Mouse (Mus musculus) adipocyte (in vitro differentiated cells): Measurements from ENCODE around the gene Phf21b.

ENCODE experiments used
- DNase-seq: peaks from one replicate; pipeline ENCODE4 v3.0.0-alpha.2; 2016; ENCODE audit warnings: low spot score

Gene Phf21b

DNA sequence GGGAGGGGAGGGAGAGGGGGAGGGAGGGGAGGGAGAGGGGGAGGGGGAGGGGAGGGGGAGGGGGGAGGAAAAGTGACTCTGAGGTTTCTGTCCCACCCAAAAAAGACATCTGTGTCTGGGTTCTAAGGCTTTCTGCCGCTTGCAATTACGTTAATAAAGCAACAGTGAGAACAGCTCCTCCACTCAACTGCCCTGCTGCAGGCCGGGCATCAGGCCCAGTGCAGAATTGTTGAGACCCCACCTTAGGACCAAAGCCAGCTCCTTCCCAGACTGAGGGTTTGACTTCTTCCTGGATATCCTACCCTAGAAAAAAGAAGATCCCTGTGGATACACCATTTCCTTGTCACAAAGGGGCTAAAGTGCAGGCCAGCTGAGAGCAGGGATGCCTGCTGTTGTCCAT is 9.6 kb downstream of the Phf21b start:
- no peak for DNase-seq

DNA sequence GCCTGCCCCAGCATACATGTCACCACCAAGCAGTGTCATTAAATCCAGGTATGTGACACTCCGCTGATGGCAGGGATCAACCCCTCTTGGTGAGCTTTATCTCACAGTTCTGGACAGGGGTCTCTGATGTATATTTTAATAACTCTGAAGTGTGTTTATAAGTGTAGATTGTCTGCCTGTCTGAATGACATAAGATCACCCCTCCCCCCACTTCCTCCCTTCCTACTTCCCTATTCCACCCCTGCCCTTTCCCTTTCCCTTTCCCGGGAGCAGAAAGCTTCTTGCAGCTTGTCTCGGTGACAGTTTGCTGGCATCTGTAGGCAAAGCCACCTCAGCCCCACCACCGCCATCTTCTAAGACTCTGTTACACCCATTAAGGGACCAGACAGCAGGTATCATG is 11.0 kb downstream of the Phf21b start:
- DNase-seq = no peak

DNA sequence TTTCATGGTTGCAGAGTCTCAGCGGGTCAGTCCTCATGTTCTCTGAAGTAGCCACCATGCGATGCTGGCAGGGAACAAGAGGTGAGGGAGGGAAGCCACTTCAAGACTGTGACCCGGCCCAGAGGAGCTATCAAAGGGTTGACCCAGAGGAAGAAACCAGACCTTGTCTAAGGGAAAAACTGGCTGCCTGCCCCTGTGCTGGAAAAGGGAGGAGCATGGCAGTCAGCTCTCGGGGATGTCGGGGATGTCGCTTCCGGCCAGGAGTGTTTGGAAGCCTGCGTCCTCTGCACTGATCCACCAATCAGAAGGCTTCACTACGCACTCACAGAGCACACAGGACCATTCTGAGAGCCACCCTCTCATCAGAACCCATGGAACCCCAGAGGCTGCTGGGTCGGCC is 12.8 kb downstream of the Phf21b start:
- no peak for DNase-seq

DNA sequence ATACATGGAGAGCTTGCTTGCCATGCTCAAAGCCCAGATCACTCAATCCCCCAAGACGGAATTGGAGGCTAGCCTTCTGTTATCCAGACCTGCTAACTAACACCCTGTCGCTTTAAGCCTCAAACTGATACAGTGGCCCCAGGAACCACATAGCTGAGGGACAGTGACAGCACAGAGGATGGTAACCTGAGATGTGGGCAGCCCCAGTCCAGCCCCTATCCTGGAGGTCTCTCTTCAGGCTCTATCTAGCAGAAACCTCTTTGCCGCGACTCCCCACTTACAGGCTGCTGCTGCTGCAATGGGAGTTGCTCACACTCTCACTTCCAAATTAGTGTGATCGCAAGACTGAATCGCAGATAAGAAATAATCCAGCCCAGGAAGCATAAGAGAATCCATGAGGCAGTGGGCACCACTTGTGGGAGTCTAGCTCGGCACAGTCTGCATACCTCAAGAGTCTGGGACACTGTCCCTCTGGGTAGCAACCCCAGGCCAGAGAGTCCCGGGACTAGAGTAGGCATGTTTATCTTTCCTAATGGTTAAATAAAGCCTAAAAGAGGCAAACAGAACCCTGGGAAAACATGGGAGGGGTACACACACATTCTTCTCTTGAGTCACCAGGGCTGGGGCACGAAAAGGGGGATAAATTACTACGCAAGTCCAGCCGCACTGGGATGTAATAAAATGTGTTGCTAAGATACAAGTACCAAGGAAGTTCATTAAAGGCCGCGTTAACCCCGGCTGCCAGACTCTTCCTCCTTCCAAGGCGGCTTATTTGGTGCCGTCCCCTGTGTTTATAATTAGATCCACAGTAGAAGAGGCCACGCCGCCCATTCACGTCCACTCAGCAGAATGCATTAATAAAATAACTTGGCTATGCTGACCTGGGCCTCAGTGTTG is 13.7 kb downstream of the Phf21b start:
- DNase-seq = no peak

DNA sequence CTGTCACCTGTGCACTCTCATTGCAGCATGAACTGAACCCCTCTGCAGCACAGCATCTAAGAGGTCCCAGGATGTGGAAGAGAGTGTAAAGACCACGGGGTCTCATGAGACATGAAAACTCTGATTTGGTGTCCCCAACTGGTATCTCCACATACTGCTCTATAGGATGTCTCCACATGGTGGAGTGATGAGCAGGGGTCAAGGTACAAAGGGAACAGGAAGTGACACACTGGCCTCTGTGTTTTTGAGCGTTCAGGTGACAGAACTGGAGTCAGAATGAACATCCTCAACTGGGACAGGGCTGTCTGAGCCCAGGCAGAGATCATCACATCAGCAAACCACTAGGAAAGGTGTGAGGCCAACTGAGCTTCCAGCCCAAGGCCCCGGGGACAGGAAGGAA is 15.3 kb downstream of the Phf21b start:
- DNase-seq = no peak

DNA sequence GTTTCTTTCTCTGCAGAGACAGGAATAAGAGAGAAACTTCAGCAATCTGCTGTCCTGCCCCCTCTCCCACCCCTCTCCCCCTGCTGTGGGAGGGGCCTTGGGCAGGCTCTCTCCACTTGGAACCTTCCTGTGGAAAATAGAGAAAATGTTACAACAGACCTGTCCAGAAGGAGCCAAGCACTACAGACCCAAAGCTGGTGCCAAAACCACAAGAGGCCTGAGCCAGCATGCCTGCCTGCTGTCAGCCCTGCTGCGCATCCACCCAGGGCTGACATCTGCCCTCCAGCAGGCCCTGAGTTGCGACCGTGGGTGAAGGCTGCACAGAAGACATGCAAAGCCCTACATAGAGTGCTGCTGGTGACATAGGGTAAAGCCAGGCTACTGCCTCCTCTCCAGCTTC is 16.3 kb downstream of the Phf21b start:
- peak; percentile 80 for DNase-seq

DNA sequence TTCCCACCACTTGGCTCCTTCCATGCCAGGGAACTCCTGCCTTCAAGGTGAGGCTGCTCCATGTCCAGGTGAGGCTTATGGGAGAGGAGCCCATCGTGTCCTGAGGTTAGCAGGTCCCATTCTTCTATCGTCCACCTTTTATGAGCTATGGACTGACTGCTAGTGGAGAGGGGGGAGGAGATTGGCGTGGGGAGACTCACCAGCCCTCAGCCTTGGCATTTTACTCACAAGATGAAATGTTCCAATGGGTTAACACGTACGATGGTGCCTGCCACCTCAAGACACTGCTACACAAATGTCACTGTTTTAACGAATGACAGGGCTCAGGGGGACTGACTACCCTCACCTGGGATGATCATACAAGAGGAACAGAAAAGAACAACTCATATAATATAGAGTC is 18.0 kb downstream of the Phf21b start:
- no peak for DNase-seq

DNA sequence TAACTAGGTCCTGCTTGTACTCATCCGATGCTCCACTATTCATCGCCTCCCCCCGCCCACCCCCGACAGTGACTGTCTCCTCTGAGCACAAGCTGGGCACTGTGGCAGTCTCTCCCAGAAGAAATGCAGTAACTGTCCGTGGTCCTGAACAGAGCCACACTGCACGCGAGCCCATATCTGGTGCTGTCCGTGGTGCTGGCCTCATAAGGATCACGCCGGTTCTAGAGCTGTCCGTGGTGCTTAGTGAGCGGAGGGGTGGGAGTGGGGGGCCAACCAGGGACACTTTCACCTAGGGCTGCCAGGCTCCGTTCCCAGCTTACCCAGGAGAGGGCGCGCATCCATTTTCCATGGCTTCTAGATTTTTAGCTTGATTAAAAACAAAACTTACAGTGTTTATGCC is 26.4 kb downstream of the Phf21b start:
- DNase-seq = peak; percentile 91

DNA sequence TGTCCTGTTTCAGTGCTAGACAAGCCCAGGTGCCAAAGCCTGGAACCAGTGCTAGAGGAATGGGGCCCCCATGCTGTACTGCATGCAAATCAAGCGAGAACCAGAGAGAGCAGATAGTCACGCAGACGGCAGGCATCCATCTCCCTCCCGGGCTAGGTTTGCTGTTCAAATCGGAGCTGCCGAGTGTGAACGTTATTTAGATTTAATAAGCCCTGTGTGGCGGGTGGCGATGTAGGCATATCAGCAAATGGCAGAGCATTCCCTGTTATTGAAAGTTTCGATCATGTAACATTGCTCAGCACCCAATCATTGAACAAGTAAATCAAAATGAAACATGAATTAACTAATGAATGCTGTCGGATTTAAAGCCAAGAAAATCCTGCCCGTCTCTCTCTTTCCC is 27.2 kb downstream of the Phf21b start:
- no peak for DNase-seq

DNA sequence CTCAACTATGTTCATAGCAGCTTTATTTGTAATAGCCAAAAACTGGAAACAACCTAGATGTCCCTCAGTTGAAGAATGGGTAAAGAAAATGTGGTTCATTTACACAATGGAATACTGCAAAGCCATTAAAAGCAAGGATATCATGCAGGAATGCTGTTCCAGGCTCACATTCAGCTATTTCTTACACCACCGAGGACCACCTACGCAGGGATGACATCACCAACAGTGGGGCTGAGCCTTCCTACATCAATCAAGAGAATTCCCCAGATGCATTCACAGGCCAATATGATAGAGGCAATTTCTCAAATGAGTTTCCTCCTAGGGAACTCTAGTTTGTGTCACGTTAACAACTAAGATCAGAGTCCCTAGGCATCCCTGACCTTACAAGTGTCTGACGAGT is 32.8 kb downstream of the Phf21b start:
- no peak for DNase-seq

DNA sequence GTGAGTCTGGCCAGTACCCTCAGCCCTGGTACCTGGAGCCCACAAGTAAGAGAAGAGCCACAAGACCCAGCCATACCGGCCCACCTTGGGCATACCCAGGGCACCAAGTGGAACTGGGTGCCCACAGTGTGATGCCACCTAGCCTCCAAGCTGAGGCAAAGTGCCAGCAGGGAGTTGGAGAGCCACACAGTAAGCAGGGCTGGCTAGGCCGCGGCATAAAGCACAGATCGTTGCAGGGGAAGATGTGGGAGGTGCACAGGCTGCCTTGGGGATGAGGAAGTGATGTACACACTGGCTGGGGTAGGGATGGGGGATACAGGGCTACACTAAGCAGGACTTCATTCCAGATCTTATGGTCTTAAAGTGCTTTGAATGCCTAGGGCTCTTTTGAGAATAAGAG is 35.0 kb downstream of the Phf21b start:
- DNase-seq = no peak

DNA sequence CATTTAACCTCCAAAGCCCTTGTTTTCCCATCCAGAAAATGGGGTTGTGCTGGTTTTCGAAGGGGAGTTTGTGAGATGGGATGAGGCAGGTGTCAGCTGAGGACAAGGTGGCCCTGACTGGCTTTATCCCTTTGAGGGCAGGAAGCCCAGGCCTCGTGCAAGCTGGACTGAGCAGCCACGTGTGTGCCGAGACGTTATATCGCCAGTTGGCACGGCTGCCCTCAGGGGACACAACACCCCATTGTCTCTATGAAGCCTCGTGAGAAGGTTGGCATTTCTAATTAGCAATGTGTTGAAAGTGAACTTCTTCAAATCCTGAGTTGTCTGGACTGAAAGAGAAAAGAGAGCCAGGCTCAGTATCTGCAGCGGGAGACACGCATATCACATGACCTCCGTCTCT is 37.6 kb downstream of the Phf21b start:
- no peak for DNase-seq

DNA sequence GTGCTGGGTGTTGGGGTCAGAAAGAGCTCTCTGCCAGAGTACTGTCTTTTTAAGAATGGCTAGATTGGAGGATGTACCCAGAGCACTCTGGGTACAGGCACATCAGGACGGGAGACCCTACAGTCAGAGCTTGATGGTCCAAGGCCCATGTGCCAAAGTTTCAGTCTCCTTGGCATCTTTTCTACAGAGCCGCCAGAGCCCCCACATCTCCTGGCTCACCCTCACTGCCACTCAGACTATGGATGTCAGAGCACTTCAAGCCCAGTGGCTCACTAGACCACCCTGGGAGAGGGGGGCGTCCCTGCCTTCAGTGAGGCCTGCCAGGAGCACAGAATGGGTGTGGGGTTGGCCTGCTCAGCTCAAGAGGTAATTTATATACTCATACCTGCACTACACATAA is 38.3 kb downstream of the Phf21b start:
- DNase-seq = no peak

DNA sequence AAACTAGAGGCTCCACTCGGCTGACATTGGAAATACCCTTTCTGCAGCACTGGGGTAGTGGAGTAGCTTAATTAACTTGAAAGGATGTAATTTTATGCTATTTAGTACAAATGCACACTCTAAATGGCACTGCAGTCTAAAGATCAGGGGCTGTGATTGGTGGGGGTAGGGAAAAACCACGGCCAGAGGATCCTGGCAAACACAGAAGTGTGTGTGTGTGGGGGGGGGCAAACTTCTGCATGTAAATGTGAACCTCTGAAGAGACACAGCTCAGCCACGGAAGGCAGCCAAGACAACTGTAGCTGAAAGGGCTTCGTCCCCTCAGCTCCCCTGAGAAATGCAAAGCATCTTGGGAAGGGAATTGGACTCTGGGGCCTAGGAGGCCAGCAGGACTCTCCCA is 40.7 kb downstream of the Phf21b start:
- DNase-seq = no peak

DNA sequence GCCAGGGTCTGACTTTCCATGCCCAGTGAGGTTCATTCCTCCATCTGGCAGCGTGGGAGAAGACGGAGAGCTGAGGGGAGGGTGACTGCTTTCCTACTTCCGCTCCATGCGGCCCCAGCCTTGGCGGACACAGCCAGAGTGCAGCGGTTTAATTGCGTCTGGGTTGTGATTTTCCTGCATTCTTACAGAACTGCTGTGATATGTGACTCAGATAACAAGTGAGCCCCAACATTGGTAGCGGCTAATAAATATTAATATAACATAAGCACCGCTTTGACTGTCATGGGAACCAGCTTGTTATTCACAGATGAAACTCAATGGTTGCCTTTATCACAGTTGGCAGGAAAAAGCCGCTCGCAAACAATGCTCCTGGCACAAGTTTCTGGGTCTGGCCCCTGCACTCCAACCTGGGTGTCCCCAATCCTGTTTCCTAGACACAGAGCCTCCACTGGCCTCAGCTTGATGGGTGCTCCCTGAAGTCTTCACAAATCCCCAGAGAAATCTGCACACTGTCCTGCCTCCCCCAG is 43.0 kb downstream of the Phf21b start:
- no peak for DNase-seq

DNA sequence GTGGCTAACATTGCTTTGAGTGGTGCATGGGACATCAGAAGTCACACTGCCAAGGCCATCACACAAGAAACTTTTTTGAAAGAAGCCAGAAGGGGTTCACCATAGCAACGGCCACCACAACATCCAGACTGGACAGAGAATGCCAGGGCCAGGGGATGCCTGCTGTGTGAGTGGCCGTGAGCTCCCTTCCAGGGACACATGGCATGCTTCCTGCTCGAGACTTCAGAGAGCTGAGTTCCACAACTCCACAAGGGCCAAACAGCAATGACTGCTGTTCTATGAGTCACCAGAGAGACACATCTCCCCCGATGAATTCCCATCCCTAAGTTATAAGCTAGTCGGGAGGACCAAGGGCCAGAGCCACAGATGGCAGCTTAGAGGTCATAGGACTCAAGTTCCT is 44.7 kb downstream of the Phf21b start:
- DNase-seq = no peak

DNA sequence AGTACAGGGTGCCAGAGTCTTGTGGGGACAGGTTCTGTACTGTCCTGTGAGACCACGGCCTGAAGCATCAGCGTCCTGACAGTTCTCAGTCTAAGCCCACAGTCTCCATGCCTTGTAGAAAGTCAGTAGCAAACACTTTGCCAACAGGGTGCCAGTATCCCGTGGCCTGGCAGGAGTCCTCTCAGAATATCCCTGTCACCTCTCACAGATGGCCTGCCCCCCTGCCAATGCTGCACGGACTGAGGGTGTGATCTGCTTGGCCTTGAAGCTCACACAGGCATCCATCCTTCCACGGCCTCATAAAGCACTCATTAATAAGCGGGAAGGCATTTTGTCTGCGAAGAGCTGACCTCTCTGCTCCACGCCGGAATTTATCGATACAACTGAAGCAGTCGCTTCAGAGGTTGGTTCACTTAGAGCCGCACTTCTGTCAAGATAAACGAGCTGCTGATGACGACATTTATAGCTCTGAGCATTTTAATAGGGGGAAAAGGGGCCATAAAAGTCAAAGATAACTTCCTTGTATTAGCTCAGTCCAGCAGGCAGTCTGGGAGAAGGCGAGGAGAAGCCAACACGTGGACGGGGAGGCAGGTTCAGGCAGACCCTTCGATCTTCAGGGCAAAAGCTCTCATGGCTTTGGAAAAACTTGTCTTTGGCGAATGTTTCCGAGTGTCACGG is 46.4 kb downstream of the Phf21b start:
- DNase-seq = no peak

DNA sequence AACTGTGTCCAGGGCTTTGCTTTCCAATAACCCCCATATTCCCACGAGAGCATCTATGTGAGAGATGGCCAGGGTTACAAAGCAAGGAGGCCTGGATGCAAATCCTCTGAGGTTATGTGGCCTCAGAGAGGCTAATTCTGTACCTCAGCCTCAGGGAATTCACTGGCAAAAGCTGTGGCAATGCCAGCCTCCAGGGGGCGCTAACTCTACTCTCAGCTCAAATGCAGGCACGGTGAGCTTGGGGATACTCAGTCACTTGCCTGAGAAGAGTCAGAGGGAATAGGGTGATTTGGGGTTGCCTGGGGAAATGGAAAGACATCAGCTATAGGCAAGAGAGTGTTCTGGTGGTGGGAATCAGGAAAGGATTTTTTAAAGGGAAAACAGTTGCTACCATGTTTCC is 52.2 kb downstream of the Phf21b start:
- DNase-seq = peak; percentile 52

DNA sequence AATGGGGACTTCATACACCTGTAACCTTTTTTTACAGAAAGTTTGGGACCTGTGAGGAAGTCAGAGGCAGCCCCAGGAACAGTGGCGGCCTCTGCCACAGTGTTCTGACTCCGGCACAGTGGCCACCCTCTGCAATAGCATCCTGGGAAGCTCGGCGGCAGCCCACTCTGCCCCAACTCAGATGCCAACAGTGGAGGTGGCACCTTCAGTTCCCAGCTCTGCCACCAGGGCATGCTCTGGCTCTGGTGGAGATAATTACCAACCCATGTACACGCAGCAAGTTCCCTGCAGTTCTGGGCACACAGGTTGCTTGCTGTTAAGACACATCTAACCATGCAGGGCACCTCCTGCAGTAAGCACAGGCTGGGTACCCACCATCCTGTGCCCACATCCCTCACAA is 55.7 kb downstream of the Phf21b start:
- peak; percentile 11 for DNase-seq

DNA sequence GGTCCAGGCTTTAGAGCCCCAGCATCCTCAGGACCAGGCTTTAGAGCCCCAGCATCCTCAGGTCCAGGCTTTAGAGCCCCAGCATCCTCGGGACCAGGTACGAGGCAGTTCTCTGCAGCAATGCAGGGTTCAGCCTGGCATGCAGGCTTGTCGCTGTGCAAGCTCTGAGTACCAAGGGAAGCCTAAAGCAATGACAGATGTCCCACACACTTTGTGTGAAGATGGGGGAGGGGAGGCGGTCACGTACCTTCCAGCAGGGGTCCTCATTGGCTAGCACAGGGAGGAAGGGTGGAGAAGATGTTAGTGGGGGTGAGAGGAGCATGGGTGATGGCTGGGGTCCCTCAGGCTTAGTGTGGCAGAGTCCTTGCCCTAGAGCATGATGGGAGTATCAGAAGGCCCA is 62.2 kb downstream of the Phf21b start:
- no peak for DNase-seq

DNA sequence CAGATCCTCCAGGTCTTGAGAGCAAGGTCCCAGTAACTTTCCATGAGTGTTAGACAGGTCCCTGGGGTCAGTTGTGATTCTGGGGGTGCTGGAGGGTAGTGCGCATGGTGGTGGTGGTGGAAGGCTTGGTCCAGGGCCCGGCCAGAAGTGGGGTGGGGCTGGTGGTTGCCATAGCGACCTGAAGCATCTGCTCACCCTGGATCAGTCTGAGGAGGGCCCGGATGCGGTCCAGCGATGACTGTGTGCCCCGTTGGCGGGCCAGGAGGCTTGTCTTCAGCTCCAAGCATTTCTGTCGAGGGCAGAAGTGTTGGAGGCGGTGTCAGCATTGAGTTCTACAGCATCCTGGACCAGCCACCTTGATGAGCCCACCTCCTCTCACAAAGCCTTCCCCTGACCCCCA is 68.7 kb downstream of the Phf21b start:
- no peak for DNase-seq

DNA sequence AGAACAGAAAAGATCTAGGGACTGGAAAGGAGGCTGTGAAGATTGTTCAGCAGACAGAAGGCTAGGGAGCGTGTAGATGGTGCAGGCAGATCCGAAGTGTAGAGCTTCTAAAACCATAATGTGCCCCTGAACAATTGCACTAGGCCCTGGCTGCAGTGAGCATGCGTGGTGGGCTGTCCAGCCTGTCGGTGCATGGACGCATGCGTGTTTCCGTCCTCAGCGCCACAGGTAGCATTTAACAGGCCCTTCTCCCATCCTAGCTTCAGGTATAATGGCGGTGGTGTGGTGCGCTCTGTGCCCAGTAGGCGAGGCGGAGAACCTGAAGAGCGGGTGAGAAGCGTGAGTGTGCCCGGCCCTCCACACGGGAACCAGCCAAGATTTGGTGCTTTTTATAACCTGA is 71.0 kb downstream of the Phf21b start:
- DNase-seq = no peak

DNA sequence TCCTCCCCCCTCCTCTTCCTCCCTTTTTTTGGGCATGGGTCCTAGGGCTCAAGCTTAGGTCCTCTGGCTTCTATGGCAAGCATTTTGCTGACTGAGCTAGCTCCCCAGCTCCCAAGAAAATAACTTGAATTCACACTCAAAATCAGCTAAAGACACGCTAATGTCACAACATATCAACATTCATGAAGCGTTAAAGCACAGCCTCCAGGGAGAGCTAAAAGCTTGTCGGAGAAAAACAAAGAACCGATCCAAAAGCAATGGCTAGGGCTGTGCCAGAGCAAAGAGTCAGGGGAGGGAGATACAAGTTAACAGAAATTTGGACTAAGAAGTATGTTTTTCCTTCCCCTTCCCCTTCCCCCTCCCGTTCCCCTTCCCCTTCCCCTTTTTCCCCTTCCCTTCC is 77.3 kb downstream of the Phf21b start:
- no peak for DNase-seq
